Mouse (Mus musculus): ENCODE data around the gene Vmn2r80. TPM values are rescaled to one million over a fixed set of nuclear protein-coding genes. Genes with fewer than 3 reads are reported as not detected.

Gene Vmn2r80
- not detected for polyA plus RNA-seq (2014; fragmentation: Illumina TruSeq; extraction: RNeasy Lipid Tissue Mini Kit (QIAGEN cat#74804); ENCODE audit: insufficient read depth, low read depth, low replicate concordance)

GRCm38 (mm10) chr10:79148469-79148868 is at the start of gene Vmn2r80:
Gene Vmn2r80, plus strand, starts transcription at chr10:79148769.

Other genes with a start within 250 kb of the Vmn2r80 start
- gene Olfr1354, start 235.6 kb upstream of the Vmn2r80 start, polyA plus RNA-seq (2014; fragmentation: Illumina TruSeq; extraction: RNeasy Lipid Tissue Mini Kit (QIAGEN cat#74804); ENCODE audit: insufficient read depth, low read depth, low replicate concordance): not detected
- gene Olfr8, start 198.1 kb upstream of the Vmn2r80 start, polyA plus RNA-seq (2014; fragmentation: Illumina TruSeq; extraction: RNeasy Lipid Tissue Mini Kit (QIAGEN cat#74804); ENCODE audit: insufficient read depth, low read depth, low replicate concordance): not detected
- gene Olfr1353, start 185.5 kb upstream of the Vmn2r80 start, polyA plus RNA-seq (2014; fragmentation: Illumina TruSeq; extraction: RNeasy Lipid Tissue Mini Kit (QIAGEN cat#74804); ENCODE audit: insufficient read depth, low read depth, low replicate concordance): not detected
- gene Olfr1352, start 167.7 kb upstream of the Vmn2r80 start, polyA plus RNA-seq (2014; fragmentation: Illumina TruSeq; extraction: RNeasy Lipid Tissue Mini Kit (QIAGEN cat#74804); ENCODE audit: insufficient read depth, low read depth, low replicate concordance): not detected
- gene Olfr1351, start 136.3 kb upstream of the Vmn2r80 start, polyA plus RNA-seq (2014; fragmentation: Illumina TruSeq; extraction: RNeasy Lipid Tissue Mini Kit (QIAGEN cat#74804); ENCODE audit: insufficient read depth, low read depth, low replicate concordance): not detected
- gene Olfr57, start 120.0 kb upstream of the Vmn2r80 start, polyA plus RNA-seq (2014; fragmentation: Illumina TruSeq; extraction: RNeasy Lipid Tissue Mini Kit (QIAGEN cat#74804); ENCODE audit: insufficient read depth, low read depth, low replicate concordance): not detected
- gene 2610008E11Rik, start 51.2 kb upstream of the Vmn2r80 start, polyA plus RNA-seq (2014; fragmentation: Illumina TruSeq; extraction: RNeasy Lipid Tissue Mini Kit (QIAGEN cat#74804); ENCODE audit: insufficient read depth, low read depth, low replicate concordance): 8.4 TPM
- not detected for gene Vmn2r81, start 98.9 kb downstream of the Vmn2r80 start, polyA plus RNA-seq (2014; fragmentation: Illumina TruSeq; extraction: RNeasy Lipid Tissue Mini Kit (QIAGEN cat#74804); ENCODE audit: insufficient read depth, low read depth, low replicate concordance)
- not detected for gene Vmn2r82, start 207.8 kb downstream of the Vmn2r80 start, polyA plus RNA-seq (2014; fragmentation: Illumina TruSeq; extraction: RNeasy Lipid Tissue Mini Kit (QIAGEN cat#74804); ENCODE audit: insufficient read depth, low read depth, low replicate concordance)